Mouse (Mus musculus): ENCODE data around the gene Amdhd2. TPM values are rescaled to one million over a fixed set of nuclear protein-coding genes. Genes with fewer than 3 reads are reported as not detected.

Amdhd2 gene
- total RNA-seq (2022) = 10 to 100 TPM; 39.3 to 64.9 (median 50.3) TPM

DNA sequence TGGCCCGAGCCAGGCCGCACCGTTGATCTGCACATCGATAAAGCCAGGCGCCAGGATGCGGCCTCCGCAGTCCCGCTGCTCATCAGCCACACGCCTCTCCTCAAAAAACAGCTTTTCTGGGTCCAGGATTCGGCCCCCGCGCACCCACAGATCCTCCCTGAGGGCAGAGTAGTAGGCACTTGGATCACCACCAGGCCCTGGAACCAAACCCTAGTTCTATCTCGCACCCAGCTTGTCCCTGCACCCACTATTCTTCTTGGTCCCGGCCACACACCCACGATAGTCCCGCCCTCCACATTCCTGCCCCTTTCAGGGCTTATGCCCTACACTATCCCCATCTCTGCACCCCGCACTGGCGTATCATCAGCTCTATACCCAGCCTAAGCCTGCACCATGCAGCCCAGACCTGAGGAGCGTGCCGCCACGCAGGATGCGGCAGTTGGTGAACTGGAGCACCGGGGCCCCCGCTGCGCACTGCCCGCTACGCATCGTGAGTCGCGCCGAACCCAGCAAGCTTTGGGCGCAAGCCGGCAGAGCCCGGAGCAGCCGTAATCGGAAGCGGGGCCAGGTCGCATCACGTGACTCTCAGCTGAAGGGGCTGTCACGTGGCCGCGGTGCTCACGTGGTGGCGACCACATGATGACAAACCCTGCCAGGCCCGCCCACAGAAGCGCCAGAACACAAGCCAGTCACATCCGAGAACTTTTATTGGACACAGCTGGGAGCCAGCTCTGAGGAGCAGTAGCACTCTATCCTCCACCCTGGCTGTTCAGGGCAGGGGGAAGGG lies at the start of gene Amdhd2:
Gene Amdhd2, minus strand, starts transcription at position 591 of the 787 bp plus-strand sequence.
- peak; percentile 95 for DNase-seq

DNA sequence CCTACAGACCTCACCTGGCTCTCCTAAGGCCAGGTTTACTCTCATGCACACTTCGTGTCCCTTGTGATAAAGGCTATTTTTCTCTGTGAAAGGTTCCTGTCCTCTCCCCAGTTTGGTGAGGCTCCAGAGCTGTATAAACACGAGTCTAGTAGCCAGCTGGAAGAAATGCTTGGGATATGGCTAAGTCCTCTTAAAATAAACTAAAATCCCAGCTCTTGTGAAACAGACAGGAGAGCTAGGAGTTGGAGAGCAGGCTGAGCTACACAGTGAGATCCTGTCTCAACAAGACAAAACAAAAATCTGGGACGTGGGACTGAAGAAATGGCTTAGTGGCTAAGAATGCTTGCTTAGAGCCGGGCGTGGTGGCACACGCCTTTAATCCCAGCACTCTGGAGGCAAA lies 49.6 kb upstream of the Amdhd2 start:
- no peak for DNase-seq

DNA sequence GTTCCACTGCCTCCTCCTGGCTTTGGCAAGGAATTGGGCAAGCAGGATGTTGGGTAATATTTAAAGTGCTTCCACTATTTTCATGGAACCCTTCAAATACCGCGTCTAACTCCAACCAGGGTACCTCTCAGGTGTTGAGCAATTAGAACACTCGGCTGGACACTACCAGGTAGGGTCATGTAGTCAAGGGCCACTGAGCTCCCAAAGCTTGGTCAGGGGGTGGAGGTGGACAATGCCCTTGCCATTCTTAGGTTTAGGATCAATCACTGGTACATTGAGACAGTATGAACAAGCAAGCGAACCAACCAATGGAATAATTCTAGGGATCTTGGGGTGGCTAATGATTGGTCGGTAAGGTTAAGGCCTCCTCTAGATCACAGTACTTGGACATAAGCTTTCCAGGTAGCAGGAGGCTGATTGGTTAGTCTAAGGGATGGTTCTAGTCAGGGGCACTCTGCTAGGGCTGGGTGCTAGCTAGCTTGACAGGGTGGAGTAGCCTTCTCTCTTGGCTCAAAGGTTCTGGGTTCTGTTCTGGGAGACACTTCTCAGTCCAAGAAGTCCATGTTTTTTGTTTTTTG lies 49.0 kb upstream of the Amdhd2 start:
- no peak for DNase-seq

GRCm38 (mm10) chr17:24211631-24212440 lies 48.3 kb upstream of the Amdhd2 start:
- peak; percentile 52 for DNase-seq

DNA sequence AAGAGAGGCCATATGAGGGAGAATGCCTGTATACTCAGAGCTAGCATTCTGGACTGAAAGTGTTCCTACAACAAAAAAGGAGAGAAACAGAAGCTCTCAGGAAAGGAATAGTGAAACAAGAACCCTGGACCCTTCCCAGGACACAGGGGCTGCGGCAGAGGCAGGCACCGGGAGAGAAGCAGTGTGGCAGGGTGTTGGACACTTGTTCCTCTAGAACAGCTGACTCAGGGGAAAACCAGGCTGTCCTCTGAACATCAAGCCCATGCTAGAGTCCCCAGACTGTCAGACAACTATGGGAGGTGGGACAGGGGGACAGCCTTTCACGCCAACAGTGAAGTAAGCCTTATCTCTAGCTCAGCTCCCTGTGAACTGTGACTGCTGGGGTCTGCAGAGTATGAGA lies 47.0 kb upstream of the Amdhd2 start:
- DNase-seq = no peak

- no peak for DNase-seq
Observed at GRCm38 (mm10) chr17:24209916-24210240, 46.3 kb upstream of the Amdhd2 start.

DNA sequence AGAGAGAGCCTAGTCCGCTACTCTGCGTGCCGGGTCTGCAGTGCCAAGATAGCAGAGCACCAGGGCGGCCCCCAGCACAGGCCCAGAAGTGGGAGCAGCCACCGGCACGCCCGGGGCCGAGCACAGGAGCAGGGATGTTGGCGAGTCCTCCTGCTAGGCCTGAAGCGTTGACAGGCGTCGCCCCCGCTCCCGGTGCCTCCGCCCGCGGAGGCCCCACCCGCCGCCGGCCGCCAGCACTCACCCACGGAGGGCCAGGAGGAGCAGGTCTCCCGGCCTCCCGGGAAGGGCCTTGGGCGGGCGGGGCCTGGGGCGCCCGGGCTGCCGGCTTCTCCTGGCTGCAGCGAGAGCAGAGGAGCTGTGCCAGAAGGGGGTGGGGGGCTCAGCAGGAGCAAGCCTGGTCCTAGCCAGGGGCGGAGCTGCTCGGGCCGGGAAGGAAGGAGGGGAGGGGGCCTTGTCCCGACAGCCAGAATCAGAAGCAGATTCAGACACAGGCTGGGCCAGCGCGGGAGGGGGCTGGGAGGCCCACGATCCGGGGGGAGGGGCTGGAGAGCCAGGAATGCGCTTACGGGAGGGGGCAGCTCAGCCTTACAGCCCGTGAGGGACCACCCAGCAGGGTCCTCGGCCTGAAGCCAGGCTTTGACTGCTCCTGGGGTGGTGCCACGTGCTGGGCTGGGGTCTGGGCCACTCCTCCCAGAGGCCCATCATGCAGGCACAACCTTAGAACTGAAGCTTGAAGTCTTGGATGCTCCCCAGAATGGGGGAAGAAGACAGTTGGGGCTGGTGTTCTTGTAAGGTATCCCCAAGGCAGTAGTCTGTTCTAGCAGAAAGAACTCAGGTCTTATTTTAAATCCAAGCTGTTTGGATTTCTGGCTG lies 45.7 kb upstream of the Amdhd2 start, which contains the start of gene Ntn3:
Gene Ntn3, minus strand, starts transcription at position 489 of the 873 bp plus-strand sequence.
- DNase-seq = peak; percentile 35

- DNase-seq = no peak
Observed at GRCm38 (mm10) chr17:24208641-24209042, 45.1 kb upstream of the Amdhd2 start.

- DNase-seq = no peak
Observed at GRCm38 (mm10) chr17:24207768-24208640, 44.4 kb upstream of the Amdhd2 start.

- peak; percentile 41 for DNase-seq
Observed at GRCm38 (mm10) chr17:24206451-24207351, 43.1 kb upstream of the Amdhd2 start.

GRCm38 (mm10) chr17:24205908-24206361 lies 42.4 kb upstream of the Amdhd2 start:
- DNase-seq = no peak

DNA sequence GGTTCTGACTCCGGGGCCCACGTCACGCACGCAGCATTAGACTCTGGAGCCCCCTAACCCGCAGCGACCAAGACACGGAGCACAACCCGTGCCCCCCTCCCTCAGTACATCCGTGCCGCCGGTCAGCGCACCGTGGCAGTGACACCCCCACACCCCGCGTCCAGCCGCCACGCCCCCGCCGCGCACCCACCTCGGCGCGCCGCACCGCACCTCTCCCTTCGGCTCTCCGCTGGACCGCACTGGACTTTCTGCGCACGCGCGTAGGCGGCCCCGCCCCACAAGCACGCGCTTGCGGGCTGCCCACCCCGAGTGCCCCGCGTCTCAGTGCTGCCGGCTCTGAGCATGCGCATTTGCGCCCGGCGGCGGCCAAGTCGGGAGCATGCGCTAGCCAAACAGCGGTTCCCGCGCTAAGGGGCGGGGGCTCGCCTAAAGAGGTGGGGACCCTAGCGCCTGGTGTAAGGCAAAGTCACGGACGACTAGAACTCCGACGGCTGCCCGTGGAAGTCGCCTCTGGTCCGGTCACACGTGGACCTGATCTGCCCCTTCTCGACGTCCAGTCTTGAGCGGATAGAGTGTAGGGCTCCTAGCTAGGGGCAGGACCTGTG lies 41.8 kb upstream of the Amdhd2 start, which contains the start of gene Tbc1d24:
Gene Tbc1d24, minus strand, starts transcription at position 279 of the 605 bp plus-strand sequence.
- peak; percentile 92 for DNase-seq

- no peak for DNase-seq
Observed at GRCm38 (mm10) chr17:24204846-24205245, 41.3 kb upstream of the Amdhd2 start.

- no peak for DNase-seq
Observed at GRCm38 (mm10) chr17:24203611-24204534, 40.3 kb upstream of the Amdhd2 start.

DNA sequence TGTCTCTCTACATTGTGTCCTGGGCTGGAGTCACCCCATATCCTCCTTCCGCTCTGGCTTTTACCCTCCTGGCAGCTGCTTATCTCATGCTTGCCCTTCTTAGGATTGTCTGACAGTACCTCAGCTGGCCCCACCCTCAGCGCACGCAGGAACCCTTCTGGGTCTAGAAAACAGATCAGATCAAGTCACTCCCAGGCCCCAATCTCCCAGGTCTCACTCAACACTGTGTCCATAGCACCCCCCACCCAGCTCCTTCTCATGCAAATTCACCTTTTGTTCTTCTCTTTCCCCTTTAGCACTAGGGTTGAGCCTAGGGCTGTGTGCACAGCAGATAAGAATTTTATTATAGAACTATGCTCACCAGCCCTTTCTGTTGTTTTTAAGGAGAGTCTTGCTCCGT lies 39.5 kb upstream of the Amdhd2 start:
- DNase-seq = no peak

DNA sequence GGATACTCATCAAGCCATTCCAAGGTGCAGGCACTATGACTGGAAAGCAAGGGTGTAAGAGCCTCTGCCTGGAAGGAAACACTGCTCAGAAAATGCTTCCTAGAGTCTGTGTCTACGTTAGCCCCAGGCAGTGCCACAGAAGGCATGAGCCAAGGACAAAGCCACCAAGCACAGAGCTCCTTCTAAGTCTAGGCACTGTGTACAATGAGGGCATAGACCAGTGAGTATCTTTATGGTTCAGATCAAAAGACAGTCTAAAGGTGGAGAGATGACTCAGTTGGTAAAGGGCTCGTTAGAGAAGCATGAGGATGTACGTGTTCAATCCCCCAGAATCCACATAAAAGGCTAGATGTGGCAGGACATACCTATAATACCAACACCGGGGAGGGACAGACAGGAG lies 37.5 kb upstream of the Amdhd2 start:
- DNase-seq = no peak

DNA sequence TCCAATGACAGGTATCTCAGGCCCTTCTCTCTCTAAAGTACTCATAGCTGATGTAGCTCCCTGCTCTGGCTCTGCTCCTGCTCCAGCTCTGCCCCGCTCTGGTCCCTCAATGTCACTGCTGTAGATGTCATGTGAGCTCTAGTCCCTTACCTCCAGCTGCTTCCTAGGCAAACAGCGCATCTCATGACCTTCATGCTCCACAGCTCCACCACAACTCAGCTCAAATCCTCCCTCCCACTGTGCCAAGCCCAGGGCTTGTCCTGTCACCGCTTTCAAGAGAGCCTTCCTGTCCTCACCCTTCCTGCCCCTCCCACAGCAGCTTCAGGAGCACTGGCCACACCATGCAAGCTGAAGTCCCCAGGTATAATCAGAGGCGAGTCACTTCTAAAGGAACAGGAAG lies 36.2 kb upstream of the Amdhd2 start:
- DNase-seq = no peak

DNA sequence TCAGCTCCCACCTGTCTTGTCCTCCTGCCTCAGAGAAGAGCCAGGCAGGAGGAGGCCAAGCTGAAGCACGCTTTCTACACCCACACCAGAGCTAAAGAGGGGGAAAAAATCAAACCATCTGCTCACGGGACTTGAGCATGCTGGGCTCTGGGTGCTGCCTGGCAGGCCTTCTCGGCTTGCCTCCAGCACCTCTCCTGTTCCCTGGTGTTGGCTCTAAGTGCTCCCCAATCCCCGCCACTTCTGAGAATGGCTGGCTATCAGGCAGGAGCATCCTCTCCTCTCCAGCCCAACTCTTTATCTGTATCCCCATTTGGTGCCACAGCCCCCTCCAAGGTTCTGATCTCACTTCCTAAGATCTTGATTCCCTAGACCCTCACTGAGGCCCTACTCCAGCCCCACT lies 35.7 kb upstream of the Amdhd2 start:
- no peak for DNase-seq
